27 mouse cellular contexts compared by ENCODE assay signal in genomic region chr6:88850034-88850433, GRCm38 (mm10). TPM values are rescaled to one million over a fixed set of nuclear protein-coding genes. Genes with fewer than 3 reads are reported as not detected.
DNase-seq lines count a peak whose midpoint lies in the region; ATAC-seq lines count a peak whose summit lies in the region.
"Had no signal": no experiment of that assay in that cellular context is flagged by ENCODE, and none has a peak within 500 bp of the region (broad histone marks: within the 10 kb centered on the region; RNA-seq: fewer than 3 reads in every experiment).

No protein-coding gene starts in this region.

- DNase-seq in gastrocnemius, adult 18-20 months (ENCODE audit: low spot score): peak; percentile 75
- DNase-seq in gastrocnemius, postnatal 4 days (ENCODE audit: low spot score in 2 of 2): no peak
- DNase-seq in heart, postnatal 4 days: peak; percentile 40
- peak; percentile 69 for DNase-seq in brain, adult 2 months (ENCODE audit: low read depth, low spot score)
- peak; percentile 68 for DNase-seq in cerebellum, adult 9-11 months
- DNase-seq in right cerebral cortex, postnatal 25 days: no peak
- no peak for DNase-seq in natural killer cell, adult 2 months (ENCODE audit: low spot score in 2 of 2)
- DNase-seq: adrenal gland, adult 2 months; kidney, postnatal 36 days; layer of hippocampus, adult 9-11 months; left cerebral cortex, postnatal 4 days; retina, postnatal 1 day; thymus, adult 18-20 months; thymus, postnatal 4 days had no signal

- H3K4me2 ChIP-seq in heart, embryonic 12.5 days: no peak overlapping the region
- H3K4me2 ChIP-seq: embryonic facial prominence, embryonic 15.5 days; forebrain, embryonic 15.5 days; kidney, embryonic 15.5 days; limb, embryonic 15.5 days; liver, embryonic 15.5 days; midbrain, embryonic 15.5 days; neural tube, embryonic 13.5 days; stomach, embryonic 15.5 days had no signal

- no peak for ATAC-seq in heart, embryonic 12.5 days (ENCODE audit: insufficient number of reproducible peaks, low FRiP score)
- ATAC-seq: intestine, postnatal 0 days; midbrain, embryonic 15.5 days had no signal

- H3K9ac ChIP-seq in heart, embryonic 12.5 days: no peak overlapping the region
- H3K9ac ChIP-seq: embryonic facial prominence, embryonic 15.5 days; forebrain, embryonic 15.5 days; kidney, embryonic 15.5 days; limb, embryonic 15.5 days; liver, embryonic 15.5 days; midbrain, embryonic 15.5 days; neural tube, embryonic 13.5 days; stomach, embryonic 15.5 days had no signal

- no peak overlapping the region for H3K27ac ChIP-seq in heart, embryonic 12.5 days (ENCODE audit: poor library complexity, severe bottlenecking)
- H3K27ac ChIP-seq: embryonic facial prominence, embryonic 15.5 days; forebrain, embryonic 15.5 days; kidney, embryonic 15.5 days; limb, embryonic 15.5 days; liver, embryonic 15.5 days; macrophage; midbrain, embryonic 15.5 days; neural tube, embryonic 13.5 days; stomach, embryonic 15.5 days had no signal

- 82% methylated on average over 7 of the region's 7 CpGs for WGBS in heart, embryonic 12.5 days

- H3K9me3 ChIP-seq in heart, embryonic 12.5 days (replicated peaks): 0 out of 2 replicates have a peak, but pooled peaks cover 3% of the 10 kb centered on the region
- H3K9me3 ChIP-seq: embryonic facial prominence, embryonic 15.5 days; forebrain, embryonic 15.5 days; G1E; limb, embryonic 15.5 days; liver, embryonic 15.5 days; midbrain, embryonic 15.5 days; neural tube, embryonic 13.5 days; stomach, embryonic 15.5 days had no signal

- H3K36me3 ChIP-seq in heart, embryonic 12.5 days: 0 out of 2 replicates have a peak, but pooled peaks cover 2% of the 10 kb centered on the region
- H3K36me3 ChIP-seq: G1E; kidney, embryonic 15.5 days; liver, embryonic 15.5 days; stomach, embryonic 15.5 days had no signal

- peaks cover 5% of the 10 kb centered on the region for H3K4me1 ChIP-seq in heart, embryonic 12.5 days (replicated peaks)
- H3K4me1 ChIP-seq: embryonic facial prominence, embryonic 15.5 days; forebrain, embryonic 15.5 days; kidney, embryonic 15.5 days; limb, embryonic 15.5 days; midbrain, embryonic 15.5 days; stomach, embryonic 15.5 days had no signal

- H3K4me3 ChIP-seq in heart, embryonic 12.5 days: no peak overlapping the region
- H3K4me3 ChIP-seq: embryonic facial prominence, embryonic 15.5 days; forebrain, embryonic 15.5 days; kidney, embryonic 15.5 days; limb, embryonic 15.5 days; liver, embryonic 15.5 days; midbrain, embryonic 15.5 days; neural tube, embryonic 13.5 days; stomach, embryonic 15.5 days had no signal

- no peaks in the 10 kb centered on the region for H3K27me3 ChIP-seq in heart, embryonic 12.5 days (replicated peaks)
- H3K27me3 ChIP-seq: embryonic facial prominence, embryonic 15.5 days; forebrain, embryonic 15.5 days; kidney, embryonic 15.5 days; limb, embryonic 15.5 days; midbrain, embryonic 15.5 days; neural tube, embryonic 13.5 days; stomach, embryonic 15.5 days had no signal

RNA-seq across cellular contexts. Expression of gene Abtb1, which starts 8.2 kb away (rescaled TPM):
- total RNA-seq in gastrocnemius, adult 18-20 months (2021): 10 to 100 TPM; 20.6 to 23.2 TPM
- total RNA-seq in gastrocnemius, postnatal 4 days (2021): 10 to 100 TPM; 18.8 to 20.1 TPM
- 10 to 100 TPM; 14.8 to 19.6 TPM for total RNA-seq in heart, postnatal 4 days (2021)
- polyA plus RNA-seq in heart, embryonic 12.5 days (2016; fragmentation: Nextera tagmentation; extraction: Ambion mirVana): 22.0 and 24.2 TPM in 2 replicates

RNA-seq across cellular contexts. Expression of gene Podxl2, which starts 24.8 kb away (rescaled TPM):
- total RNA-seq in gastrocnemius, adult 18-20 months (2021): 10 to 100 TPM; 63.1 to 63.5 TPM
- total RNA-seq in gastrocnemius, postnatal 4 days (2021): 10 to 100 TPM; 73.0 to 75.8 TPM
- 10 to 100 TPM; 61.1 to 65.1 TPM for total RNA-seq in heart, postnatal 4 days (2021)
- 44.0 and 50.8 TPM in 2 replicates for polyA plus RNA-seq in heart, embryonic 12.5 days (2016; fragmentation: Nextera tagmentation; extraction: Ambion mirVana)
- total RNA-seq: granulocyte monocyte progenitor cell, adult 5-6 weeks had no signal
- polyA plus RNA-seq: G1E had no signal

RNA-seq across cellular contexts. Expression of gene Mcm2, which starts 48.5 kb away (rescaled TPM):
- 1 to 10 TPM; 6.1 to 6.4 TPM for total RNA-seq in gastrocnemius, adult 18-20 months (2021)
- 10 to 100 TPM; 37.2 to 44.3 TPM for total RNA-seq in gastrocnemius, postnatal 4 days (2021)
- 100 to 1,000 TPM in 1 of 2 experiments, 10 to 100 TPM in 1; 86.1 to 103 TPM for total RNA-seq in heart, postnatal 4 days (2021)
- polyA plus RNA-seq in heart, embryonic 12.5 days (2016; fragmentation: Nextera tagmentation; extraction: Ambion mirVana): 130 TPM in 2 replicates

RNA-seq across cellular contexts. Expression of gene Tpra1, which starts 52.0 kb away (rescaled TPM):
- total RNA-seq in gastrocnemius, adult 18-20 months (2021): 10 to 100 TPM; 17.9 to 27.9 TPM
- 10 to 100 TPM; 23.4 to 27.2 TPM for total RNA-seq in gastrocnemius, postnatal 4 days (2021)
- total RNA-seq in heart, postnatal 4 days (2021): 10 to 100 TPM; 29.7 to 30.8 TPM
- polyA plus RNA-seq in heart, embryonic 12.5 days (2016; fragmentation: Nextera tagmentation; extraction: Ambion mirVana): 42.8 and 48.0 TPM in 2 replicates

Comparison
In these comparisons a context has a peak if more than half of its experiments do, and no peak if none do; other contexts are left out.
1. DNase-seq: peak in gastrocnemius, adult 18-20 months (single experiment), heart, postnatal 4 days (single experiment), brain, adult 2 months (single experiment) and cerebellum, adult 9-11 months (single experiment); none in gastrocnemius, postnatal 4 days (0 of 2), right cerebral cortex, postnatal 25 days (single experiment) and natural killer cell, adult 2 months (0 of 2).
2. RNA of gene Mcm2, which starts 48.5 kb away (total RNA-seq): 86.1 to 103 TPM in heart, postnatal 4 days and 37.2 to 44.3 TPM in gastrocnemius, postnatal 4 days; 6.1 to 6.4 TPM in gastrocnemius, adult 18-20 months; every median in the first group is over 4 times any median in the second.